Mouse (Mus musculus) forebrain, embryonic 11.5 days (tissue): ENCODE results near the gene Borcs6. TPM values are rescaled to one million over a fixed set of nuclear protein-coding genes. Genes with fewer than 3 reads are reported as not detected.

Experiments
- ATAC-seq: fragments of 200-750 bp; cut with Nextera tagmentation; replicated peaks from 2 replicates; pipeline ENCODE4 v1.8.0; 2017; ENCODE audit warnings: moderate TSS enrichment; ENCODE audit not compliant: low FRiP score
- DNase-seq: peaks from one replicate; pipeline ENCODE4 v3.0.0-alpha.2; 2017; ENCODE audit warnings: low spot score
- H3K27ac ChIP-seq: fragments of 300-500 bp; sonication (generic); 2 replicates; pipeline ENCODE4 v1.5.1; 2014; ENCODE audit warnings: low read depth, low read length
- H3K27me3 ChIP-seq: fragments of 300-500 bp; sonication (generic); 2 replicates; pipeline ENCODE4 v1.6.1; 2014; ENCODE audit warnings: mild to moderate bottlenecking, low read length, mixed read lengths; ENCODE audit not compliant: control insufficient read depth, insufficient read depth
- H3K36me3 ChIP-seq: fragments of 300-500 bp; sonication (generic); 2 replicates; pipeline ENCODE4 v1.6.1; 2014; ENCODE audit warnings: mild to moderate bottlenecking, low read length, moderate library complexity, mixed read lengths; ENCODE audit not compliant: control insufficient read depth, insufficient read depth
- H3K4me1 ChIP-seq: fragments of 300-500 bp; sonication (generic); replicated peaks from 2 replicates; pipeline ENCODE4 v1.6.1; 2014; ENCODE audit warnings: low read length, mixed read lengths; ENCODE audit not compliant: control insufficient read depth, insufficient read depth
- H3K4me2 ChIP-seq: fragments of 300-500 bp; sonication (generic); 2 replicates; pipeline ENCODE4 v1.6.1; 2014; ENCODE audit warnings: low read depth, mild to moderate bottlenecking, low read length, moderate library complexity, mixed read lengths; ENCODE audit not compliant: severe bottlenecking
- H3K4me3 ChIP-seq: fragments of 300-500 bp; sonication (generic); 2 replicates; pipeline ENCODE4 v1.5.1; 2014; ENCODE audit warnings: low read depth, low read length
- H3K9ac ChIP-seq: fragments of 300-500 bp; sonication (generic); 2 replicates; pipeline ENCODE4 v1.6.1; 2014; ENCODE audit warnings: low read length
- H3K9me3 ChIP-seq: fragments of 300-500 bp; sonication (generic); 2 replicates; pipeline ENCODE4 v1.6.1; 2016; ENCODE audit warnings: low read length, mixed read lengths; ENCODE audit not compliant: control insufficient read depth
- WGBS: fragments of 180-500 bp; shearing (Covaris S2); extraction: QIAGEN DNeasy Blood & Tissue Kit; methylation state at CpG from one replicate; pipeline ENCODE4 v1.1.7; 2014; 5-methylcytosine and 5-hydroxymethylcytosine counted together
- polyA plus RNA-seq: library from polyadenylated mRNA; unstranded; fragments of >200 nt; fragmentation: Nextera tagmentation; extraction: Ambion mirVana; gene quantifications from 2 replicates; pipeline ENCODE4 v1.2.1, GENCODE M21; 2014

Borcs6 gene
- polyA plus RNA-seq, 1 experiment from 2014 or later, result 7.9 TPM

- Histone ChIP-seq H3K4me1 (peaks cover 12% of the 10 kb centered on the region), H3K36me3 (no peaks in the 10 kb centered on the region; the same call in 1 of the 2 replicates), H3K4me3 (peak overlapping the region; percentile 69), H3K27ac (no peak overlapping the region), H3K4me2 (peak overlapping the region; percentile 98; the same call in 1 of the 2 replicates), H3K9ac (peak overlapping the region; percentile 67), H3K27me3 (no peaks in the 10 kb centered on the region), H3K9me3 (no peaks in the 10 kb centered on the region)
- no peak for DNase-seq
- ATAC-seq, result no peak
- WGBS, result 69% methylated on average over 2 of the region's 2 CpGs
Observed at GRCm38 (mm10) chr11:69058265-69058664, 1.3 kb upstream of the Borcs6 start.

GRCm38 (mm10) chr11:69058729-69059356, 674 bp upstream of the Borcs6 start:
- DNase-seq, result no peak
- WGBS, result 2% methylated on average over 19 of the region's 19 CpGs

GRCm38 (mm10) chr11:69059975-69060411, 476 bp downstream of the Borcs6 start:
- peak; percentile 15 for ATAC-seq
- Histone ChIP-seq H3K4me3 (peak overlapping the region; percentile 69), H3K9me3 (no peaks in the 10 kb centered on the region), H3K36me3 (no peaks in the 10 kb centered on the region), H3K27me3 (no peaks in the 10 kb centered on the region), H3K9ac (peak overlapping the region; percentile 62), H3K27ac (peak overlapping the region; percentile 62), H3K4me1 (peaks cover 17% of the 10 kb centered on the region), H3K4me2 (peak overlapping the region; percentile 98)
- DNase-seq, result peak; percentile 83
- 0% methylated on average over 46 of the region's 49 CpGs for WGBS

More at GRCm38 (mm10) chr11:69058729-69059356, 674 bp upstream of the Borcs6 start:
- peak overlapping the region; percentile 69 for H3K4me3 ChIP-seq
- H3K4me1 ChIP-seq, result peaks cover 12% of the 10 kb centered on the region
- ATAC-seq, result peak; percentile 9; the same call in 1 of the 2 replicates
- no peaks in the 10 kb centered on the region for H3K27me3 ChIP-seq
- H3K27ac ChIP-seq, result peak overlapping the region; percentile 75
- H3K9ac ChIP-seq, result peak overlapping the region; percentile 67
- H3K9me3 ChIP-seq, result no peaks in the 10 kb centered on the region
- H3K4me2 ChIP-seq, result peak overlapping the region; percentile 98
- no peaks in the 10 kb centered on the region; the same call in 1 of the 2 replicates for H3K36me3 ChIP-seq

- H3K27me3 ChIP-seq, result no peaks in the 10 kb centered on the region
- peak overlapping the region; percentile 69 for H3K4me3 ChIP-seq
- no peaks in the 10 kb centered on the region for H3K9me3 ChIP-seq
- H3K4me2 ChIP-seq, result peak overlapping the region; percentile 98
- DNase-seq (peak; percentile 76), ATAC-seq (no peak)
- H3K4me1 ChIP-seq, result peaks cover 17% of the 10 kb centered on the region
- no peak overlapping the region for H3K27ac ChIP-seq
- H3K36me3 ChIP-seq, result no peaks in the 10 kb centered on the region
- H3K9ac ChIP-seq, result peak overlapping the region; percentile 62
- WGBS, result under 1% methylated on average over 40 of the region's 40 CpGs
Observed at GRCm38 (mm10) chr11:69060448-69061254, 1.1 kb downstream of the Borcs6 start.

- Histone ChIP-seq H3K4me3 (peak overlapping the region; percentile 69), H3K9me3 (no peaks in the 10 kb centered on the region), H3K4me1 (peaks cover 21% of the 10 kb centered on the region), H3K4me2 (peak overlapping the region; percentile 98), H3K9ac (peak overlapping the region; percentile 12; the same call in 1 of the 2 replicates), H3K27me3 (no peaks in the 10 kb centered on the region), H3K27ac (no peak overlapping the region), H3K36me3 (no peaks in the 10 kb centered on the region)
- no peak for ATAC-seq
- peak; percentile 51 for DNase-seq
- 7% methylated on average over 17 of the region's 17 CpGs for WGBS
Observed at GRCm38 (mm10) chr11:69061255-69061912, 1.9 kb downstream of the Borcs6 start.

- WGBS, result 0% methylated on average over 17 of the region's 17 CpGs
- Histone ChIP-seq H3K36me3 (no peaks in the 10 kb centered on the region), H3K9me3 (no peaks in the 10 kb centered on the region), H3K9ac (no peak overlapping the region), H3K4me1 (peaks cover 21% of the 10 kb centered on the region), H3K27me3 (no peaks in the 10 kb centered on the region), H3K27ac (no peak overlapping the region), H3K4me2 (peak overlapping the region; percentile 47; the same call in 1 of the 2 replicates), H3K4me3 (peak overlapping the region; percentile 60)
- ATAC-seq (no peak), DNase-seq (peak; percentile 85)
Observed at GRCm38 (mm10) chr11:69062194-69062760, 2.8 kb downstream of the Borcs6 start.

- Histone ChIP-seq H3K9ac (peak overlapping the region; percentile 39; the same call in 1 of the 2 replicates), H3K27ac (no peak overlapping the region), H3K4me1 (peaks cover 21% of the 10 kb centered on the region), H3K9me3 (no peaks in the 10 kb centered on the region), H3K4me3 (peak overlapping the region; percentile 60), H3K27me3 (no peaks in the 10 kb centered on the region), H3K4me2 (peak overlapping the region; percentile 77), H3K36me3 (no peaks in the 10 kb centered on the region)
- WGBS, result under 1% methylated on average over 19 of the region's 19 CpGs
- ATAC-seq, result peak; percentile 57
- DNase-seq, result peak; percentile 96
Observed at GRCm38 (mm10) chr11:69062761-69063224, 3.3 kb downstream of the Borcs6 start.
